Mouse (Mus musculus) megakaryocyte-erythroid progenitor cell, adult 5-6 weeks (primary cell): ENCODE results near the gene Xntrpc. TPM values are rescaled to one million over a fixed set of nuclear protein-coding genes. Genes with fewer than 3 reads are reported as not detected.
"Not testable (repeated sequence)": the region's sequence is repeated elsewhere in the genome, so short reads cannot be mapped to it uniquely, and the experiment has no call there.

ENCODE experiments used
- ATAC-seq: replicated peaks from 2 replicates; pipeline ENCODE4 v1.8.0; 2016; ENCODE audit warnings: mild to moderate bottlenecking, inconsistent platforms; ENCODE audit not compliant: severe bottlenecking, poor library complexity, low FRiP score, low TSS enrichment
- total RNA-seq, 2 experiments: library from RNA; stranded (forward) in 1 of 2; stranded (reverse) in 1 of 2; fragments of 200-1000, 215-1000 nt in 1 of 2; fragments of >200 nt in 1 of 2; fragmentation: Nextera tagmentation in 1 of 2; gene quantifications; 2 replicates each; pipeline ENCODE4 v1.2.3; 2014 to 2017

Gene Xntrpc
- total RNA-seq (2014; fragmentation: Nextera tagmentation) (0.48 and 1.3 TPM in 2 replicates), total RNA-seq (2017) (0.08 TPM in 1 of 2 replicates, not detected in the other)

- ATAC-seq, result peak; percentile 98
Observed at GRCm38 (mm10) chr7:102065046-102065891, at the start of gene Xntrpc, which contains the start of the genes Rnf121 and Xndc1. Xntrpc (plus strand) TSS chr7:102065713. Rnf121 (minus strand) TSS chr7:102065469. Xndc1 (plus strand) TSS chr7:102065511.

DNA sequence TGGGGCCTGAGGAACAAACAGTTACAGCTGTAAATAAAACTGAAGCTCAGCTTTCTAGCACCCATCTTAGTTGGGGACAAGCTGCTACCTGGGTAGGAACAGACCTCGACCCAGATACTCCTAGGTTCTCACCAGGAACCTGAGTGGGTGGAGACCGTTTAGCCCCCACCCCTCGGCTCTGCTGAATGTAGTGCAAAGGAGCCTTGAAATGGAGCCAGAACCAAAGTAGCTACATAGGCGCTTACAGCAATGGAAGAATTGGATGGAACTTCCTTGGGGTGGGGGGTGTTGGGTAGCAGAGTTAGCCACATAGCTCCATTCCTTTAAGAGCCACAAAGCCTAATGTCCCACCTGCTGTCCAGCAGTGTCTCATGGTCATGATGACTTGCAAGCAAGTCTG, 48.6 kb upstream of the Xntrpc start:
- no peak for ATAC-seq

- no peak for ATAC-seq
Observed at GRCm38 (mm10) chr7:102017452-102017851, 48.1 kb upstream of the Xntrpc start.

- no peak for ATAC-seq
Observed at GRCm38 (mm10) chr7:102018034-102018433, 47.5 kb upstream of the Xntrpc start.

- no peak for ATAC-seq
Observed at GRCm38 (mm10) chr7:102018590-102018989, 46.9 kb upstream of the Xntrpc start, which contains the start of gene Il18bp. Il18bp (minus strand) TSS chr7:102018690.

GRCm38 (mm10) chr7:102019362-102019761, 46.2 kb upstream of the Xntrpc start:
- ATAC-seq, result no peak

GRCm38 (mm10) chr7:102020934-102021333, 44.6 kb upstream of the Xntrpc start:
- ATAC-seq, result not testable (repeated sequence)

- ATAC-seq, result no peak
Observed at GRCm38 (mm10) chr7:102023821-102024220, 41.7 kb upstream of the Xntrpc start.

DNA sequence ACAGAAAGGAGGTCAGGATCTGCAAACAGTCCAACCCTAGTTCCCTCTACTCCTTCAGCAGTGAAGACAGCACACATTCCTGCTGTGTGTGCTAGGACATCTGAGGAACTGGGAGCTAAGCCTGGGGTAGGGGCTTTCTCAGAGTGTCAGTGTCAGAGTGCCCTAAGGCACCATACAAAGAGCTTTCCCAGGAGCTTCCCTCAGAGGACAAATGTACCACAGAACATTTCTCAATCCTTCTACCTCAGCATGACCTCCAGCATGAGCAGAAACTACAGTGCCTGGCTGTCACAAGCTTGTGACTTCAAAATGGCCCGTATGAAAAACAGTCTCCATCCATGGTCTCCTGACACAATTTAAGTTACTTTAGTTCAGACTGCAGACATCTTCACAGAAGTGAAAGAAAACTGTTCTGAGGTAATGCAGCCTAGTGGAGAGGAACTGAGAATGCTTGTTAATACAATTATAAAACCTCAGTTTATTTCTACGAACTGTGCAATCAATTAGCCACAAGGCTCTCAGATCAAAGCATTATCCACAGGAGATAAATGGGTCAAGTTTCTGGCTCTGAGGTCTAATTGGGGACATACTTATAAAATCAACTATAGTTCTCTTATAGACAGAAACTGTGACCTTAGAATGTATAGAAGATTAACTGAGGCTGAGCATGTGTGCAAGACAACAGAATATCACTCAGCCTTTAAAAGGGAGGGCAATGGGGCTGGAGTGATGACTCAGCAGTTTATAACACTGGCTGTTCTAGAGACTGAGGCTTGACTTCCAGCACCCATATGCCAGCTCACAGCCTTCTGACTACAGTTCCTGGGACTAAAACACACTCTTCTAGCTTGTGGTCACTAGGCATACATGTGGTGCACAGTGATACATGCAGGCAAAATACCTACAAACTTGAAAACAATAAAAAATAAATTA, 40.1 kb upstream of the Xntrpc start:
- ATAC-seq, result no peak; the same call in 1 of the 2 replicates

DNA sequence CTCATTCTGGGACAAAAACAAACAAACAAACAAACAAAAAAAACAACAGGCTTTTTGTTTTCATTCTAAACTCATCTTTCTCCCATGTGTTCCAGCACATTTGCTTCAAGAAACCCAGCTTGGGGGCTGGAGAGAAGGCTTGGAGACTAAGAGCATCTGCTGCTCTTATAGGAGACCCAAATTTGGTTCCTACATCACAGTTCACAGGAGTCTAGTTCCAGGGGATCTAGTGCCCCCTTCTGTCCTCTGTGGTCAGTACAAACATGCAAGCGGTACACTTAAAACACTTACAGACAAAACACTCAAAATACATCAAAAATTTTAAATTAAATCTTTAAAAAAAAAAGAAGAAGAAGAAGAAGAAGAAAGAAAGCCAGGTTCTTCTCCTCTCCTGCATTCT, 30.6 kb upstream of the Xntrpc start:
- no peak for ATAC-seq

DNA sequence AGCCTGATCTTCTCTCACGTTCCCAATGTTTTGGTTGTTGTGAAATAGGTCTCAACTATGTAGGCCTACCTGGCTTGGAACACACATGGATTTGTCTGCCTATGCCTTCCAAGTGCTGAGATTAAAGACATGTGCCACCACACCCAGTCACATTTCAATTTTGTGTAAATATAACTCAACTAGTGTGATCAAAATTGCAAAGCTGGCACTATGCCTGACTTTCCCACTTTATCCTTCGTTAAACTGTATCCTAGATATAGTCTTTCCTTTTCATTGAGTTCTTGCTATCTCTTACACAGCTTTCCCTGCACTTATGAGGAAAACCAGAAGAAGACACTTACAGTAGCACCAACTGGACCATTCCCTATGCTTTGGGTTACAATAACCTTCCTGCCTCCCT, 30.0 kb upstream of the Xntrpc start:
- ATAC-seq, result no peak

- ATAC-seq, result no peak
Observed at GRCm38 (mm10) chr7:102037318-102037717, 28.2 kb upstream of the Xntrpc start.

DNA sequence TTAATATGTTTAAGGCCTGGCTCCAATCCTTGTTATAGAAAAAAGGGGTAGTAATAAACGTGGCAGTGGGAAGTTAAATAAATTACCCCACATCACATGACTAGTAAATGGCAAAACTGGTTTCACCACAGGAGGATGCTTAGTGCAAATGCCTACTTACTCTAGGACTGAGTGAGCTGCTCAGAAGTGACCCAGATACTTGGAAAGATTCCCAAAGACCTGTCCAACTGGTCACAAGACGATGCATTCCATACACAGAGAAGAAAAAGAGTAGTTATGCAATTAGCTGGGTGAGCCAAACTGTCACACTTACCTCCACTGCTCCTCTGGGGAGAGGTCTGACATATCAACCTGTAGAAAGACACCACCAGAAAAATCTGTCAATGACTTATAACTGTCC, 23.2 kb upstream of the Xntrpc start:
- no peak for ATAC-seq

DNA sequence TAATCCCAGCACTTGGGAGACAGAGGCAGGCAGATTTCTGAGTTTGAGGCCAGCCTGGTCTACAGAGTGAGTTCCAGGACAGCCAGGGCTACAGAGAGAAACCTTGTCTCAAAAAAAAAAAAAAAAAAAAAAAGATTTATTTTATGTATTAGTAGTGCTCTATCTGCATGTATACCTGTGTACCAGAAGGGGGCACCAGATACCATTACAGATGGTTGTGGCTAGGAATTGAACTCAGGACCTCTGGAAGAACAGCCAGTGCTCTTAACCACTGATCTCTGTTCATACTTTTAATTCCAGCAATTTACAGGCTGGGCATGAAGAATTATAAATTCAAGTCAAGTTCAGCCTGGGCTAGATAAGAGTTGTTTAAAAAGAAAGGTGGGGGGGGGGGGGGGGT, 17.0 kb upstream of the Xntrpc start:
- ATAC-seq, result not testable (repeated sequence)

- no peak for ATAC-seq
Observed at GRCm38 (mm10) chr7:102061353-102061752, 4.2 kb upstream of the Xntrpc start.

DNA sequence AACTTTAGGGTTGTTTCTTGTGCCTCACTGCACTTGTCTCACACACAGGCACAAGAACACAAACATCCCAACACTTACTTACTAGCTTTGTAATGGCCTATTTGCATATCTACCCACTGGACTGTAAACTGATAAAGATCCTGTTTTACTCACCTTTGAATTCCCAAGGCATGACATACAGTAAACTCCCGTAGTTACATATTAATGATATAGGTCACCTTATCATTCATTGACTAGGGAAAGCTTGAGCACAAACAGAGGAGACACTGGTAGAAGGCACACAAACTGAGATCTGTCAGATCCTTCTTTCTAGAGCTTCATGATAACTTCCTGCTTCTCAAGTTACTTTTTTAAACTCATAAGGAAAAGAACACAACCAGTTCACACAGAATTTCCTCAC, 3.3 kb upstream of the Xntrpc start:
- no peak for ATAC-seq

DNA sequence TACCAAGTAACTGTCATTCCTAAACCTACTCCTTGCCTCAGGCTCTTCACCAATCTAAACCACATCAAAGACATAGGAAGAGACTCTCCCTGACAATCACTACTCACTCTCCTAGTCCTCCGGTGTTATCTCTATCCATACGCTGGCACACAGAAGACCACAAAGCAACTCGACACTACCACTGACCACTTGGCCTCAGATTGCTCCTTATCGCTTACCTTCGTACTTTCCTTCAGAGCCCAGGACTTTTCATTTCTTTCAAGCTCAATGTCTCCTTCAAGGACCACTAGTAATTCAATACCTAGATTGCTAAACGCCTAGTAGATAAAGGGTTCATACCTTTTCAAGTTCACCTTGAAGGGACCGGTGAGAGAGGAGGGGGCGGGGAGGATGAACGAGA, 1.6 kb upstream of the Xntrpc start:
- ATAC-seq, result no peak

GRCm38 (mm10) chr7:102064655-102065045, 863 bp upstream of the Xntrpc start:
- no peak for ATAC-seq

DNA sequence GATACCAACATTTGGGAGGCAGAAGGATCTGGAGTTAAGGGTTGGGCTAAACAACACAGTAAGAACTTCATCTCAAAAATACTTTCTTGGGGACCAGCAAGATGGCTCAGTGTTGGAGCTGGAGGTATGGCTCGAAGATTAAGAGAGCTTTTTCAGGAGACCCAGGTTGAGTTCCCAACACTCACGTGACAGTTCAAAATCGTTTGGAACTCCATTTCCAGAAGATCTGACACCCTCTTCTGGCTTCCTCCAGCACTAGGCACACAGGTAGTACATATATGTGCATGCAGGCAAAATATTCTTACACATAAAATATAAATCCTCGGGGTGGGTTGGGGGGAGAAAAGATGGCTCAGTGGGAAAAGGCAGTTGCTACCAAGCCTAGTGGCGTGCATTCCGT, 850 bp downstream of the Xntrpc start:
- no peak for ATAC-seq

- ATAC-seq, result peak; percentile 82
Observed at GRCm38 (mm10) chr7:102076714-102077296, 11.3 kb downstream of the Xntrpc start.
